Mouse (Mus musculus) intestine, embryonic 15.5 days (tissue): ENCODE data around the gene B3gntl1. TPM values are rescaled to one million over a fixed set of nuclear protein-coding genes. Genes with fewer than 3 reads are reported as not detected.

ENCODE experiments used
- ATAC-seq: fragments of 200-750 bp; cut with Nextera tagmentation; 2 replicates; pipeline ENCODE4 v1.8.0; 2017; ENCODE audit warnings: moderate TSS enrichment, moderate library complexity
- H3K27ac ChIP-seq: fragments of 300-500 bp; sonication (generic); 2 replicates; pipeline ENCODE4 v1.5.1; 2015; ENCODE audit warnings: mild to moderate bottlenecking, inconsistent platforms
- H3K27me3 ChIP-seq: fragments of 300-500 bp; sonication (generic); replicated peaks from 2 replicates; pipeline ENCODE4 v1.6.1; 2015; ENCODE audit warnings: inconsistent platforms
- H3K36me3 ChIP-seq: fragments of 300-500 bp; sonication (generic); 2 replicates; pipeline ENCODE4 v1.6.1; 2015; ENCODE audit warnings: inconsistent platforms
- H3K4me1 ChIP-seq: fragments of 300-500 bp; sonication (generic); replicated peaks from 2 replicates; pipeline ENCODE4 v1.6.1; 2015; ENCODE audit warnings: inconsistent platforms
- H3K4me2 ChIP-seq: fragments of 300-500 bp; sonication (generic); replicated peaks from 2 replicates; pipeline ENCODE4 v1.6.1; 2015; ENCODE audit warnings: mild to moderate bottlenecking, inconsistent platforms
- H3K4me3 ChIP-seq: fragments of 300-500 bp; sonication (generic); replicated peaks from 2 replicates; pipeline ENCODE4 v1.5.1; 2015; ENCODE audit warnings: inconsistent platforms
- H3K9ac ChIP-seq: fragments of 300-500 bp; sonication (generic); 2 replicates; pipeline ENCODE4 v1.6.1; 2015; ENCODE audit warnings: inconsistent platforms
- H3K9me3 ChIP-seq: fragments of 300-500 bp; sonication (generic); 2 replicates; pipeline ENCODE4 v1.6.1; 2016; ENCODE audit warnings: inconsistent platforms
- WGBS: fragments of 180-500 bp; shearing (Covaris S2); methylation state at CpG from one replicate; pipeline ENCODE4 v1.1.7; 2015; 5-methylcytosine and 5-hydroxymethylcytosine counted together
- polyA plus RNA-seq: library from polyadenylated mRNA; unstranded; fragments of >200 nt; fragmentation: Nextera tagmentation; extraction: Ambion mirVana; gene quantifications from 2 replicates; pipeline ENCODE4 v1.2.1, GENCODE M21; 2015

Gene B3gntl1
- polyA plus RNA-seq, 1 experiment from 2014 or later, result 7.3 TPM

DNA sequence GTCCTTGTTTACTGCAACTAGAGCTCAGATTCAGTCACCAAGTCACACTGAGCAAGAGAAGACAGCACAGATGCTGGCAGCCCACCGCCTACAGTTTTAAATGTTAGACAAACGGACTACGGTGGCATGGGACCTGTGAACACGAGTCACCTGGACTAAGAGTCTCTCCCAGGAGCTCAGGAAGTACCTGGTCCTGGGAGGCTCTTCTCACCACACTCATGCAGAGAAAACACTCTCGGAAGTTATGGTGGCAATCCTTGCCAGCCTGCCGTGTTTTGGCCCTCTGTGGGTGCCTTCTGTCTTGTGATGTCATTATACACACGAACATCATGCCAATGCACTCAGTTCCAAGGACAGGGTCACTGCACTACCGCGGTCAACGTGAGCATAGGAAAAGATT, 36.3 kb downstream of the B3gntl1 start:
- no peak overlapping the region for H3K27ac ChIP-seq
- H3K4me1 ChIP-seq, result no peaks in the 10 kb centered on the region
- H3K4me2 ChIP-seq, result no peak overlapping the region
- peaks cover 5% of the 10 kb centered on the region; the same call in 1 of the 2 replicates for H3K36me3 ChIP-seq
- H3K9ac ChIP-seq, result no peak overlapping the region
- H3K4me3 ChIP-seq, result no peak overlapping the region
- H3K9me3 ChIP-seq, result no peaks in the 10 kb centered on the region
- H3K27me3 ChIP-seq, result no peaks in the 10 kb centered on the region
- WGBS, result 90% methylated on average over 10 of the region's 10 CpGs
- ATAC-seq, result no peak

DNA sequence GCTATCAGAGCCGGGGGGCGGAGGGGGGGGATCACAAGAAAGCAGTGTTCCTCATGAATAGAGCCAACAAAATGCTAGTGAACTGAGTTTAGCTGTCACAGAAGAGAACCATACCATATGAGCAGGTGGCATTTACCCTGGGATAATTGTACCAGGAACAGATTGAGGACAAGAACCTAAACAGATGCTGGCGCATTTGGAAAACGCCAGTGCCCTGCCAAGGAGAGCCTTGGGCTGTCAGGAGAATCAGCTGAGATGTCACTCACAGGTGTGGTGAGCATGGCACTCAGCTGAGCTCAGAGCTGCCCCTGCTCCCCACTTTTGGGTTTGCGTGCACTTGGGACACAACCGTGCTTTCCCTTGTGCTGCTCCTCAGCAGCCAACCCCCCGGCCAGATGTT, 41.5 kb downstream of the B3gntl1 start:
- no peak overlapping the region for H3K4me3 ChIP-seq
- no peak overlapping the region for H3K27ac ChIP-seq
- no peaks in the 10 kb centered on the region for H3K4me1 ChIP-seq
- no peaks in the 10 kb centered on the region for H3K27me3 ChIP-seq
- H3K9me3 ChIP-seq, result no peaks in the 10 kb centered on the region
- H3K36me3 ChIP-seq, result no peaks in the 10 kb centered on the region
- H3K4me2 ChIP-seq, result no peak overlapping the region
- 94% methylated on average over 7 of the region's 7 CpGs for WGBS
- no peak for ATAC-seq
- no peak overlapping the region for H3K9ac ChIP-seq

DNA sequence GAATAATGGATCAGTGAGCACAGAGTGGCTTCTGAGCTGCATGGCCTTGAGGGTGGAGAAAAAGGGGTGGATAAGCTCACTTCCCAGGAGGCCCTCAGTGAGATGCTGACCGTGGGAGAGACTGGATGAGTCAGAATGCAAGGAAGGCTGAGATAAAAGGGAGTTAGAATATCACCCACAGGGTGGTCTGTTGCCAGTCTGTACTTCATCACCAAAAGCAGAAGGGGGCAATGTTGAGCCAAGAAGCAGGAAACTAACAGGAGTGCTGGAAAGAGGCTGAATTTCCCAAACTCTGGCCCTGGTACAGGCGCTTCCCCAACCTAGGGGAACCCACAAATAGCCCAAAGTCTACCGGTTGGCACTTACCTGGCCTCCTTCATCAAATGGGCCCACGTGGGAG, 42.5 kb downstream of the B3gntl1 start:
- no peaks in the 10 kb centered on the region for H3K9me3 ChIP-seq
- no peaks in the 10 kb centered on the region for H3K36me3 ChIP-seq
- H3K4me1 ChIP-seq, result no peaks in the 10 kb centered on the region
- no peak for ATAC-seq
- no peak overlapping the region for H3K4me2 ChIP-seq
- no peak overlapping the region for H3K27ac ChIP-seq
- WGBS, result 83% methylated on average over 4 of the region's 4 CpGs
- no peak overlapping the region for H3K4me3 ChIP-seq
- H3K27me3 ChIP-seq, result no peaks in the 10 kb centered on the region
- H3K9ac ChIP-seq, result no peak overlapping the region

DNA sequence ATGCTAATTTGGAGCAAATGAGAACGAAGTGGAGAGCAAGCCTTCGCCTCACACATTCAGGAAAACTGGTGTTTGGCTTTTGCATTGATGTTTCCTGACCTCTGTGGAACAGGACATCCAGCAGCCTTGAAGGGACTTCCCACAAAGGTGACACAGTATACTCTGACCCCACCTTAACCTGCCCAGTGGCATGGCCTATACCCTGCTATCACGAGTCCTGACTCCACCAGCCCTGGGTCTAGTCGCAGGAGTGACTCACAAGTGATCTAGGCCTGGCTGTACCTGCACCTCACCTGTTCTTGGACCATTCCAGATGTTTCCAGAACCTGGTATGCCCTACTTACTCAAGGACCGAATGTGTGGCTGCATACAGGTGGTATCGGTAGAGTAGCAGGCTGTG, 43.4 kb downstream of the B3gntl1 start:
- Histone ChIP-seq H3K9ac (no peak overlapping the region), H3K27me3 (no peaks in the 10 kb centered on the region), H3K4me2 (no peak overlapping the region), H3K4me3 (no peak overlapping the region), H3K36me3 (0 out of 2 replicates have a peak, but pooled peaks cover 2% of the 10 kb centered on the region), H3K27ac (no peak overlapping the region), H3K9me3 (no peaks in the 10 kb centered on the region), H3K4me1 (no peaks in the 10 kb centered on the region)
- ATAC-seq, result no peak
- 91% methylated on average over 6 of the region's 6 CpGs for WGBS

DNA sequence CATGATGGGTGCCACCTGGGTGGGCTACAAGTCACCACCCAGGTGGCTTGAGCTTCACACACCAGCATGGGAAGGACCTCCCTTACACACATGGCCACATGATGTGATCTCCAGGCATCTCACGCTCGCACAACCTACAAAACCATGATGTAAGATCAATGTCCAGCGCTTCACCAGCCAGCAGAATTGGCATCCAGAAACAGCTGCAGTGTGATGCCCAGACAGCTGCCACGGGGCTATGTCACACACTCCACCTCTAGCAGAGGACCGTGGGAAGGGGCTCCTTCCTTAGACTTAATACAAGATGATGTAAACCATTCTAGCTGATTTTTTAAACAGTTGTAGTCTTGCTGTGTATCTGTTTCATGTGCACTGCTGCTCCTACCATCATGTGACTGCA, 45.4 kb downstream of the B3gntl1 start:
- Histone ChIP-seq H3K27me3 (no peaks in the 10 kb centered on the region), H3K9me3 (no peaks in the 10 kb centered on the region), H3K4me2 (no peak overlapping the region), H3K4me3 (no peak overlapping the region), H3K27ac (no peak overlapping the region), H3K4me1 (no peaks in the 10 kb centered on the region), H3K36me3 (peaks cover 12% of the 10 kb centered on the region; the same call in 1 of the 2 replicates), H3K9ac (no peak overlapping the region)
- no peak for ATAC-seq
- 65% methylated on average over 5 of the region's 5 CpGs for WGBS

DNA sequence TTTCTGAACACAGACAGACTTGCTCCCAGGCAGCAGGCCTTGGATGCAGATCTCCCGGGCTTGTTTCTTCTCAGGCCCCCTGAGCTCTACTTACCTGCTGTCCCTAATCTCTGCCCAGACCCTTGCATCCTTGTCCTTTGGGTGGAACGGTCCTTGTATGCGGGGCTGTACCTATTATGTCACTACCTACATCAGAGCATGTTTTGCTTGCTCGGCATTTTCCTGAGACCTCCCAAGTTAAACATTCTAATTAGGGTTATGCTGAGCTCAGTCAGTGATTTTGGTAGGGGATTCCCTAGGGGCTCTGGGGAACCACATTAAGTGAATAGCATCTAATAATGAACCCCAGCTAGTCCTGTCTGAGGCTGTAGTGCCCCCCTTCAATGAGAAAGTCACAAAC, 47.9 kb downstream of the B3gntl1 start:
- 90% methylated on average over 4 of the region's 4 CpGs for WGBS
- H3K4me1 ChIP-seq, result no peaks in the 10 kb centered on the region
- H3K27me3 ChIP-seq, result no peaks in the 10 kb centered on the region
- no peak for ATAC-seq
- no peak overlapping the region for H3K4me2 ChIP-seq
- H3K36me3 ChIP-seq, result peaks cover 17% of the 10 kb centered on the region; the same call in 1 of the 2 replicates
- no peak overlapping the region for H3K27ac ChIP-seq
- no peaks in the 10 kb centered on the region for H3K9me3 ChIP-seq
- H3K9ac ChIP-seq, result no peak overlapping the region
- H3K4me3 ChIP-seq, result no peak overlapping the region

DNA sequence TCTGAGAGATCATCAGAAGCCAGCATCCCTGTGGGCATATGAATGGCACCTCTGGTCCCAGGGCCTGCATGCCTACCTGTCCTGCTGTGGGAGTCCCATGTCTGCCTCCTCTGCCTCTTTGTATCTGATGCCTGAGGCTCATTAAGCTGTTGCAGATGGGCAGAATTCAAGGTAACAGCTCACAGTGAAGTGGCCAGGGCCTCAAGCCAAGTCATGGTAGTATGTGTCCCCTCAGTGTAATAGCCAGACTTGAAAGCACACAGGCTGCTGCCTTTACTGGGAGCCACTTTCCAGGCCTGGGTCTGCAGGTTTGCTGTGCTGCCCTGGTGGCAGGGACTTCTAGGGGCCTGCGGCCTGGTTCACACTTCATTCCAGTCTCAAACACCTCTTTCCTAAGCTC, 55.6 kb downstream of the B3gntl1 start:
- Histone ChIP-seq H3K27me3 (no peaks in the 10 kb centered on the region), H3K36me3 (peaks cover 25% of the 10 kb centered on the region), H3K9me3 (no peaks in the 10 kb centered on the region), H3K4me1 (no peaks in the 10 kb centered on the region), H3K27ac (no peak overlapping the region), H3K9ac (no peak overlapping the region), H3K4me2 (no peak overlapping the region), H3K4me3 (no peak overlapping the region)
- WGBS, result 88% methylated on average over 1 of the region's 1 CpGs
- no peak for ATAC-seq

DNA sequence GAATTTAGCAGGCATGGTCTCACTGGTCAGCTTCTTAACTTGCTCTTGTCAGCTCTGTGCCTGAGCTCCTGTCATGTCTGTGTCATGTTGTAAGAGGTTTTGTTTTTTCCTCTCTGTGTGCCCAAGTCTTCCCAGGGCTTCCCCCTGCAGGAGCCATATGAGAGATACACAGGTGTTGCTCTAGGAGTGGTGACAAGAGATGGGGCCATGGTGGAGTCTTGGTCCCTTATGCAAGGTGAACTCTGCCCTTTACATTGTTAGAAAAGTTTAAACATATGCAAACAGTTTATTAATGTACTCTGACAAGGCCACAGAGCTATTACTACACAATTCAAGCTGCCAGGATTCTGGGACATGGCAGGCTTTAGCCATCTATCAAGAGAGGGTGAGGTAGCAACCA, 56.5 kb downstream of the B3gntl1 start:
- Histone ChIP-seq H3K9me3 (no peaks in the 10 kb centered on the region), H3K4me1 (no peaks in the 10 kb centered on the region), H3K27me3 (no peaks in the 10 kb centered on the region), H3K4me3 (no peak overlapping the region), H3K27ac (no peak overlapping the region), H3K4me2 (no peak overlapping the region), H3K9ac (no peak overlapping the region), H3K36me3 (peaks cover 22% of the 10 kb centered on the region)
- no peak for ATAC-seq

DNA sequence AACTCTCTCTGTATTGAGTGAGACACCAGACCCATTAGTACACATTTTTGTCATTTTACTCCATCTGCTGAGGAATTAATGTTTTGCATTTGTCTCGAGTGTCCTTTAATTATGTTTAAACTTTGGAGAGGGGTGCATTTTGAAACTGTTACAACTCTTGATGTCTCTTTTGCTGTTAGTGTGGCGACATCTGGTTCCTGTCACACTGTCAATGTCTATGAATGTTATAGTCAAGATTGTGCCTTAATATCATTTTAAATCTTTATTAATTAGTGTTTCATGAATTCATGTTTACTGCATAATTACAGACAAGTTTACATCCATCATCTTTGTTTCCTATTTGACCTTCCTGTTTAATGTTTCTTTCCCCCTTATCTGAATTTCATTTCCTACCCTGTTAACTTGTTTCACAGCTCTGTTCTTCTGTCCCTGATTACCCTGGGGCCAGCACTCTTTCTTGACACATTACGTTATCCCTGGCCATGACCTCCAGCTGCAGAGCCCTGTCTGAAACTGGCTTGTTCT, 56.9 kb downstream of the B3gntl1 start:
- no peak for ATAC-seq
- Histone ChIP-seq H3K4me3 (no peak overlapping the region), H3K4me1 (no peaks in the 10 kb centered on the region), H3K9ac (no peak overlapping the region), H3K27ac (no peak overlapping the region), H3K36me3 (peaks cover 20% of the 10 kb centered on the region), H3K4me2 (no peak overlapping the region), H3K27me3 (no peaks in the 10 kb centered on the region), H3K9me3 (no peaks in the 10 kb centered on the region)
- WGBS, result 60% methylated on average over 3 of the region's 3 CpGs

DNA sequence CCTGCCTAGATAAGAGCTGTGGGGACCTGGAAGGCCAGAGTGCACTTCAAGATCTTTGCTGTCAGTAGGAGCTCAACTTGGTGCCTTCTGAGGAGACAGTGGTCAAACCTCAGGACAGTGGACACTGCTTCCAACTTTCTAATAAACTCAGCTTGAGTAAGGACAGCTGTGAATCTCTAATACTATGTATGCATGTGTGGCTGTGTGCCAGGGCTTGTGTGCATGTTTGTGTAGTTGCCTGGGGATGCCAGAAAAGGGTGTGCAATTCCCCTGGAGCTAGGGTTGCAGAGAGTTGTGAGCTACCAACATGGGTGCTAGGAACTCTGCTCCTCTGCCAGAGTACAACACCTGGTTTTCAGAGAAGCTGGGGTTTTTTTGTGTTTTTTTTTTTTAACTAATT, 62.0 kb downstream of the B3gntl1 start:
- no peaks in the 10 kb centered on the region for H3K9me3 ChIP-seq
- H3K4me1 ChIP-seq, result no peaks in the 10 kb centered on the region
- H3K36me3 ChIP-seq, result peaks cover 20% of the 10 kb centered on the region
- no peak overlapping the region for H3K9ac ChIP-seq
- H3K27ac ChIP-seq, result no peak overlapping the region
- H3K27me3 ChIP-seq, result no peaks in the 10 kb centered on the region
- no peak overlapping the region for H3K4me2 ChIP-seq
- ATAC-seq, result no peak
- H3K4me3 ChIP-seq, result no peak overlapping the region

DNA sequence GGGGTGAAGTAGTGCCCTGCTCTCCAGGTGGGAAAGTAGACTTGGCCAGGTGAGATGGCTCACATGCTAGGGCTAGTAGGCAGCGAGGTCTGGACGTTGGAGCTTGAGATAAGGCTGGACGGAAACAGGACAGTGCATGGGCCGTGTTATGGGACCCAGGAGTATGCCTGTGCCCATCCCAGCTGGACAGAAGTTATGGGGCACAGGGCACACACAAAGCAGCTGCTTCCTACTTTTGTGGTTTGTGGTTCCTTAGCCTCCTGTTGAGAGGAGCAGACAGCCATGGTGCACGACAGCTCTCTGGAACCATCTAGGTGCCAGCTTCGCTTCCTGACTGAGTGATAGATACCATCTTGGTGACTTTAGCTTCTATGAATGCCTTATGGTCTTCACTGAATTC, 67.3 kb downstream of the B3gntl1 start:
- no peak overlapping the region for H3K4me3 ChIP-seq
- no peak for ATAC-seq
- H3K9ac ChIP-seq, result no peak overlapping the region
- H3K36me3 ChIP-seq, result peaks cover 17% of the 10 kb centered on the region
- 95% methylated on average over 6 of the region's 6 CpGs for WGBS
- H3K9me3 ChIP-seq, result no peaks in the 10 kb centered on the region
- no peaks in the 10 kb centered on the region for H3K4me1 ChIP-seq
- H3K4me2 ChIP-seq, result no peak overlapping the region
- H3K27me3 ChIP-seq, result no peaks in the 10 kb centered on the region
- H3K27ac ChIP-seq, result no peak overlapping the region

DNA sequence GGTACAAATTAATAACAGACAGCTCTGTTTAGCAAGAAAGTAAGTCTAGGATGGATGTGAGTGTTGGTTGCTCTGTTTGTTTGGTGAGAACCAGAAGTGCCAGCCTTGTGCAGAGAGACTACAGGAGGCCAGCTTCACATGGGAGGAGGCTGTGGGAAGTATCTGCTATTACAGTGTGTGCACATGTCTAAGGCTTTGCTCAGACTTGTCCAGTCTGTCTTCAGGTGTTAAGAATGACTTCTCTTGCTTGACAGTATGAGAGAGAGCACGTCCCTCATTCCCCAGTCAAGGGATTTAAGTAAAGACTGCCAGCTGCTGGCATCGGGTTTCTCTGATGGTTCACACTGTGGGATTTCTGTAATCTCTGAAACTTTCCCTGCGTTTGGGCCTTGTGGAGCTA, 71.5 kb downstream of the B3gntl1 start:
- no peaks in the 10 kb centered on the region for H3K9me3 ChIP-seq
- no peak for ATAC-seq

DNA sequence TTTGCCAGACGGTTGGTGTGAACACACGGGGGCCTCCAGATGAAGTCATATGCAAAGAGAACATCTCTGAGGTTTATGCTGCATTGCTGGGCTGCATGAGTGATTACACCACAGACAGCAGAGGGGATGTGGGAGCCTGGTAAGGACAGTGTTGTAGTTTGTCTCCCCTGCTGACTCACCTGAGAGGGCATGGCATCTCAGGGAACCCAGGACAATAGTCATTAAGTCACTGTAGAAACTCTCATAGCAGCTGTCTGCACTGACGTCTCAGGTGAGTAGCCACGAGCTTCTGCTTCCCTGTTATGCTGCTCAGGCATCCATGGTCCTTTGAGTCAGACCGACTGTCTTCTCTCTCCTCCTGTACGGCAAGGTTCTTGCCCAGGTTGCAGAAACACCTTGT, 75.7 kb downstream of the B3gntl1 start:
- no peaks in the 10 kb centered on the region for H3K27me3 ChIP-seq
- H3K4me2 ChIP-seq, result no peak overlapping the region
- H3K4me1 ChIP-seq, result no peaks in the 10 kb centered on the region
- H3K9me3 ChIP-seq, result no peaks in the 10 kb centered on the region
- no peak overlapping the region for H3K9ac ChIP-seq
- WGBS, result 87% methylated on average over 6 of the region's 6 CpGs
- H3K36me3 ChIP-seq, result peaks cover 4% of the 10 kb centered on the region; the same call in 1 of the 2 replicates
- ATAC-seq, result no peak
- no peak overlapping the region for H3K4me3 ChIP-seq
- H3K27ac ChIP-seq, result no peak overlapping the region

More for the DNA sequence above, 71.5 kb downstream of the B3gntl1 start:
- H3K9ac ChIP-seq, result no peak overlapping the region
- H3K4me1 ChIP-seq, result no peaks in the 10 kb centered on the region
- no peaks in the 10 kb centered on the region for H3K27me3 ChIP-seq
- H3K27ac ChIP-seq, result no peak overlapping the region
- 84% methylated on average over 3 of the region's 3 CpGs for WGBS
- no peak overlapping the region for H3K4me2 ChIP-seq
- H3K36me3 ChIP-seq, result peaks cover 12% of the 10 kb centered on the region
- H3K4me3 ChIP-seq, result no peak overlapping the region
